Mouse (Mus musculus): ENCODE data around the gene Zfp90. TPM values are rescaled to one million over a fixed set of nuclear protein-coding genes. Genes with fewer than 3 reads are reported as not detected.
"Not testable (repeated sequence)": the region's sequence is repeated elsewhere in the genome, so short reads cannot be mapped to it uniquely, and the experiment has no call there.

Zfp90 gene
- polyA plus RNA-seq, 1 experiment from 2014 or later = 39.3 TPM

DNA sequence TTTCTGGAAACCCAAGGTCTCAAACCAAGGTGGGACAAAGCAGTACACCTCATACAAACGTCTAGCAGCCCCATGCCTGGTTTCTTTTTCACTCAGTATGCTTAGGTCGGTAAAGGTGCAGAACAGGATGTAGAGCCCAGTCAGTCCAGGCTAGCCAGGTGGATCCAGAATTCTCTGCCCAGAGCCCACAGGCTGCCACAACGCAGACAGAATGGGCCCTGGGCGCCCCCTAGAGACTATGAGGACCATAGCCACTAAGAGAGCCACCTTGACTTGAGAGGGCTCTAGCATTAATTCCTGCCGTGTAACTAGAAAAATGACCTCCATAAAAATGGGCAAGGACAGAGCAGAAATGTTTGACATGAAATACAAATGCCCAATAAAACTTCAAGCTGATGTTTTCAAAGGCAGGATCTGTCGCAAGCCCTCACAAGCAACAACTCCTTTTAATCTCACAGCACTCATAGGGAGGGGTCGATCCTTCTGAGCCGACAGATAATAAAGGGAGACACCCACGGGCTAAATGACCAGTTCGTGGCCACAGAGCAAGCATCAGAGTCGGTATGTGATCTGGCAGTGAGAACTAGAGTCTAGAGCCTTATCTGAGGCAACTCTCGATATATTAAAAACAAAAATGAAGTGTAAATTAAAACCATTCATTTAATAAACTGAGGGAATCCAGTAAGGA, 11.7 kb upstream of the Zfp90 start:
- no peak for ATAC-seq (ENCODE audit: low FRiP score)
- Histone ChIP-seq H3K36me3 (no peaks in the 10 kb centered on the region), H3K4me2 (no peak overlapping the region), H3K27ac (replicated peaks) (no peak overlapping the region), H3K9ac (replicated peaks) (no peak overlapping the region), H3K4me3 (replicated peaks) (no peak overlapping the region), H3K9me3 (replicated peaks) (no peaks in the 10 kb centered on the region), H3K27me3 (replicated peaks) (no peaks in the 10 kb centered on the region), H3K4me1 (peaks cover 30% of the 10 kb centered on the region)
- WGBS = 38% methylated on average over 12 of the region's 12 CpGs

DNA sequence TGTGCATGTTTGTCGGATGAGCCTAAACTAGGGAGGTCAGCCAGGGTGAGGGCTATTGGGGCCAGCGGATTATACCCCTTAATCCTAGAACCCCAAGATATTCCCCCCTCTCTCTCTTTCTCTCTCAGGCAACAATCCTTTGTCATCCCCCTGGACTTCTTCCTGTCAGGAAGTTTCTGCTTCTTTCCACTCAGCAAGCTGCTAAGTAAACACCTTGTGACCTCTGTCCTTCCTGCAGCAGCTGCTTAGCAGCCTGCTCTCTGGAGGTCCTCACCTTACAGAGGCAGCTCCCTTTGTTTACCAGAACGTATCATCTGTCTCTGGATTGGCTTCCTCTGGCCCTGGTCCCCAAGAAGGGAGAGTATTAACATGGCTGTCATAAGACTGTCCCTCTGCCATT, 10.3 kb upstream of the Zfp90 start:
- no peak overlapping the region for H3K4me3 ChIP-seq (replicated peaks)
- peaks cover 27% of the 10 kb centered on the region for H3K4me1 ChIP-seq
- ATAC-seq (ENCODE audit: low FRiP score) = no peak
- no peaks in the 10 kb centered on the region for H3K36me3 ChIP-seq
- no peak overlapping the region for H3K27ac ChIP-seq (replicated peaks)
- WGBS = 50% methylated on average over 3 of the region's 3 CpGs
- H3K27me3 ChIP-seq (replicated peaks) = no peaks in the 10 kb centered on the region
- H3K9ac ChIP-seq (replicated peaks) = no peak overlapping the region
- no peaks in the 10 kb centered on the region for H3K9me3 ChIP-seq (replicated peaks)
- H3K4me2 ChIP-seq = no peak overlapping the region

DNA sequence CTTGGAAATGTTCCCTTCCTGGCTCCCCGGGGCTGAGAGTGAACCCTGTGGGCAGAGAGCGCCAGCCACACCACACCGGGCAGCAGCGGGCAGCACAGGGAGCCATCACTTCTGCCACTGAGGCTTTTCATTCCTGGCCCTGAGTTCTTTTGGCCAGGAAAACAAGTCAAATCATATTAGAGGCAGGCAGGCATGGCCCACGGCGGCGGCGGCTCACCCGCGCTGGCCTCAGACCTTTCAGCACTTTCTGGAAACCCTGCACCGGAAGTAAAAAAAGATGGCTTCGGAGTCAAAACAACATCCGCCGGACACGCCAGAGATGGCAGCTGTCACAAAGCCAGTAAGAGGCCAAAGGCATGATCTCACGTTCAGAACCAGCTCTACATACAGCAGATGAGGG, 9.3 kb upstream of the Zfp90 start:
- Histone ChIP-seq H3K36me3 (no peaks in the 10 kb centered on the region), H3K9me3 (replicated peaks) (no peaks in the 10 kb centered on the region), H3K4me1 (peaks cover 22% of the 10 kb centered on the region), H3K9ac (replicated peaks) (no peak overlapping the region), H3K27me3 (replicated peaks) (no peaks in the 10 kb centered on the region), H3K4me2 (no peak overlapping the region), H3K27ac (replicated peaks) (no peak overlapping the region), H3K4me3 (replicated peaks) (no peak overlapping the region)
- 78% methylated on average over 16 of the region's 16 CpGs for WGBS
- no peak for ATAC-seq (ENCODE audit: low FRiP score)

DNA sequence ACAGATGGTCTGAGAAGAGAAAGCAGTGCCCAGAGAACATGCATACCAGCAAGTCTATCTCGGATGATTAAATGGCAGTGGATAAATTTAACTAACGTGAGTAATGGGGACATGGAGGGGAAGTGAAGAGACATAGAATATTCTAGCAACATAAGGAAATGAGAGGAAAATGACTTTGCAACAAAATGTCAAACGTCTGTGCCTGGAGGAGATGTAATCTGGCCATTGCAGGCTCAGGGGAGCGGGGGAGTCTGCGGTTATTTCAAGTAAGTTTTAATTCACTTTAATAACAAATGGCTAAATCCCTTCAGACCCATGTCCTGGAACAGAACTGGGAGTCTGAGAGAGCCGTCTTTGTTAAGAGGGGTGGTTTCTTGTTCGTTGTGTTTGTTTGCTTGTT, 5.1 kb upstream of the Zfp90 start:
- Histone ChIP-seq H3K4me2 (no peak overlapping the region), H3K9ac (replicated peaks) (no peak overlapping the region), H3K36me3 (no peaks in the 10 kb centered on the region), H3K4me1 (peaks cover 11% of the 10 kb centered on the region; the same call in 1 of the 2 replicates), H3K27ac (replicated peaks) (no peak overlapping the region), H3K9me3 (replicated peaks) (no peaks in the 10 kb centered on the region), H3K27me3 (replicated peaks) (no peaks in the 10 kb centered on the region), H3K4me3 (replicated peaks) (no peak overlapping the region)
- 67% methylated on average over 7 of the region's 7 CpGs for WGBS
- ATAC-seq (ENCODE audit: low FRiP score) = no peak

DNA sequence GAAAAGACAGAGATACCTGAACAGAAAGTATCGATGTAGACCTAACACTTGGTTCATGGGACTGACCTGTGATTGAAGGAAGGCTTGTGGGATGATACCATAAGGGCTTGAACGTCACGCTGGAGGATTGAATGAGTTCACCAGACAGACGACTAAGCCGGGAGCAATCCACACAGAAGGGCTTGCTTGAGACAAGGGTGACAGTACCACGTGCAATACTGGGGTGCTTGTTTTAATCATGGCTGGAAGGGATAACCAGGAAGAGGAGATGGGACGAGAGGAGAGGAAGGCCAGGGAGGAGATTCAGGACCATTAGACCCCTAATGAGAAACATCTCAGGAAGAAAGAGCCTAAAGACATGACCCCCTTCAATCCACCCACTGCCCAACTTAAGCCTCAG, 4.6 kb upstream of the Zfp90 start:
- no peak overlapping the region for H3K9ac ChIP-seq (replicated peaks)
- no peak for ATAC-seq (ENCODE audit: low FRiP score)
- no peak overlapping the region for H3K4me2 ChIP-seq
- no peak overlapping the region for H3K27ac ChIP-seq (replicated peaks)
- H3K4me3 ChIP-seq (replicated peaks) = no peak overlapping the region
- H3K4me1 ChIP-seq = peaks cover 11% of the 10 kb centered on the region; the same call in 1 of the 2 replicates
- 83% methylated on average over 7 of the region's 7 CpGs for WGBS
- no peaks in the 10 kb centered on the region for H3K27me3 ChIP-seq (replicated peaks)
- no peaks in the 10 kb centered on the region for H3K36me3 ChIP-seq
- no peaks in the 10 kb centered on the region for H3K9me3 ChIP-seq (replicated peaks)

DNA sequence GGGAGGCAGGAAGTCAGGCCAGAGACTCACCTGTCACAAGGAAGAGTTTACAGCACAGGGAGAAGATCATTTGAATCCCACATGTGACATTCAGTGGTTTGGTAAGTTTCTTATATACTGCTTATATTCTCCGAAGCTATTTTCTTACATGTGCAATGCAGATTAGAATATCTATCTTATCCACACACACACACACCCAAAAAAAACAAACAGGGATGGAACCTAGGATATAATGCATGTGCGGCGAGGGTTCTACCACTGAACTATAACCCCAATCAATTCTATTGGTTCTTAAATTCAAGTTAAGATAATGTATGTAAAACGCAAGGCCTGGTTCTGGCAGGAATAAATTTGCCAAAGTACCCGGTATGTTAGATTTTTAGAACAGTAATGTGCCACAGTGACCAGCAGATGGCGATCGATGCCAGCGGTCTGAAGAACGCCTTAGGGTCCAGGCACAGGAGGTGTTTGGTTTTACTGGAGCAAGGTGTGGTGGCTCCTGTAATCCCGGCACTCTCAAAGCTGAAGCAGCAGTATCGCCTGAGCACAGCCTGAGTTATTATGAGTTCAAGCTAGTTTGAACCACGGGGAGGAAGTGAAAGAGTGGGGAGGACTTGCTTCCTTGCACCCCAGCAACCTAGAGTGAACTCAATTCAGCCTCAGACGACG, 3.2 kb upstream of the Zfp90 start:
- no peak overlapping the region; the same call in 1 of the 2 replicates for H3K4me2 ChIP-seq
- H3K4me1 ChIP-seq = peaks cover 13% of the 10 kb centered on the region
- no peak overlapping the region for H3K4me3 ChIP-seq (replicated peaks)
- H3K9me3 ChIP-seq (replicated peaks) = no peaks in the 10 kb centered on the region
- ATAC-seq (ENCODE audit: low FRiP score) = no peak
- H3K27ac ChIP-seq (replicated peaks) = no peak overlapping the region
- H3K9ac ChIP-seq (replicated peaks) = no peak overlapping the region
- H3K36me3 ChIP-seq = no peaks in the 10 kb centered on the region
- WGBS = 20% methylated on average over 14 of the region's 14 CpGs
- no peaks in the 10 kb centered on the region for H3K27me3 ChIP-seq (replicated peaks)

DNA sequence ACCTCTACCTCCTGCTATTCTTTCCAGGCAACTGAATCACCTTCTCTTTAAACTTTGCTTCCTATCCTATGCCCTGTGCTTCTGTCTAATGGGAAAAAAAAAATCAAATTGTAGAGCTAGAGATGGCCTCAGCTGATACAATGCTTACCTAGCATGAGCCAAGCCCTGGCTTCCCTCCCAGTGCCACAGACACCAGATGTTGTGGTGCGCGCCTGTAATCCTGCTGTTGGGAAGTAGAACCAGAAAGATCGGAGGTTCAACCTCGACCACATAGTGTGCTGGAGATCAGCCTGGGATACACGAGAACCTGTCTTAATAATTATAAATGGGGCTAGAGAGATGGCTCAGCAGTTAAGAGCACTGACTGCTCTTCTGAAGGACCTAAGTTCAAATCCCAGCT, 2.6 kb downstream of the Zfp90 start:
- no peak for ATAC-seq (ENCODE audit: low FRiP score)
- Histone ChIP-seq H3K9me3 (replicated peaks) (peaks cover 7% of the 10 kb centered on the region; the same call in 1 of the 2 replicates), H3K4me2 (no peak overlapping the region), H3K4me1 (peaks cover 11% of the 10 kb centered on the region), H3K36me3 (peaks cover 53% of the 10 kb centered on the region), H3K27ac (replicated peaks) (no peak overlapping the region), H3K27me3 (replicated peaks) (no peaks in the 10 kb centered on the region), H3K4me3 (replicated peaks) (no peak overlapping the region), H3K9ac (replicated peaks) (no peak overlapping the region)
- WGBS = 98% methylated on average over 5 of the region's 5 CpGs

DNA sequence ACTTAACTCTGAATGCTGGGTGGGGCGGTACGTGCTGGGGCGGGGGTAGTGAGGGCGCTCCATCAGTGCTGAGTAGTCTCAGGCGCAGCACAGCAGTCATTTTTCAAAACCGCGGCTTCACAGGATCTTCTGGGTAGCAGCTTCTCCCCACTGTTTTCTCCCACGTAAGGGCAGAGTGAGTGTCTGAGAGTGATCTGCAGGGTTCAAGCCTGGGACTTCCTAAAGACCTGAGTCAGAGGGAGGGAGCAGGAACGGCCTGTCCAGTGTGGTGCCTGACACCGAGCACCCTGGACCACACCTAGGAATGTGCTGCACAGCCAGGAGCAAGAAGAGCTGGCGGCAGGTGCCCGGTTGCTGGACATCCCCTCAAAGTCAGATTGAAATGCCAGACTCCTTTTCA, 16.0 kb downstream of the Zfp90 start:
- Histone ChIP-seq H3K36me3 (peaks cover 22% of the 10 kb centered on the region), H3K27me3 (replicated peaks) (no peaks in the 10 kb centered on the region), H3K27ac (replicated peaks) (no peak overlapping the region), H3K9ac (replicated peaks) (no peak overlapping the region), H3K4me1 (peaks cover 8% of the 10 kb centered on the region), H3K9me3 (replicated peaks) (peaks cover 5% of the 10 kb centered on the region), H3K4me2 (no peak overlapping the region), H3K4me3 (replicated peaks) (no peak overlapping the region)
- 39% methylated on average over 12 of the region's 12 CpGs for WGBS
- no peak for ATAC-seq (ENCODE audit: low FRiP score)

DNA sequence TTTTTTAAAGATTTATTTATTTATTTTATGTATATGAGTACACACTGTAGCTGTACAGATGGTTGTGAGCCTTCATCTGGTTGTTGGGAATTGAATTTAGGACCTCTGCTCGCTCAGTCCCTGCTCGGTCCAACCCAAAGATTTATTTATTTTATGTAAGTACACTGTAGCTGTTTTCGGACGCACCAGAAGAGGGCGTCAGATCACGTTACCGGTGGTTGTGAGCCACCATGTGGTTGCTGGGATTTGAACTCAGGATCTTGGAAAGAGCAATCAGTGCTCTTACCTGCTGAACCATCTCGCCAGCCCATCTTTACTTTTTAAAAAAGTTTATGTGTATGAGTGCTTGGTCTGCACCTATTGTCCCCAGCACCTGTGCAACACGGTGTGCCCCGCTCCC, 16.8 kb downstream of the Zfp90 start:
- WGBS = 70% methylated on average over 10 of the region's 10 CpGs
- ATAC-seq (ENCODE audit: low FRiP score); H3K27ac ChIP-seq (replicated peaks): not testable (repeated sequence)

DNA sequence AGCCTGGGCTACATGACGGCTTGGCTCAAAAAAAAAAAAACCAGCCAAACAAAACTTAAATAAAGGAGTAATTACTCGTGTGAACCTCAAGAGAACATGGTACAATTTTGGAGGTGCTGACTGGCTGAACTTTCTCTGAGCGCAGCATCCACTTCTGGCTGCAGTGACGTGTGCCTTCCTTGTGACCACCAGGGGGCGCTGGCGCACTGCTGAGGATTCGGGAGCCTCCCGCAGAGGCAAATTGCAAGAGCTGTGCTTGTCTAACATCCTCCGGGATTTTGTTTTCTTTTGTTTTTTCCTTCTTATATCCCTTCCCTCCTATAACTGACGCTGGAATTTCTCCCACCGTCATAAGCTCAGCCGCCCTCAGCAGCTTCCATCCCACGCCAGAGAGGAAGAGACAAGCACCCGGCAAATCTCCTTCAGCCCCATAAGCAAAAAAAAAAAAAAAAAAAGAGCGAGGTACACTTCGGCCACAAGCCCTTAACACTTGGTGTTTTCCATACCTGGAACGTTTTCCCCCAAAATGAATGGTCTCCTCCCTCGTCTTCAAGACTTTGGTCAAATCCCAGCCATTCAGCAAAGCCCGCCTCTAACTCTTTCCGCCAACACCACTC, 17.9 kb downstream of the Zfp90 start:
- Histone ChIP-seq H3K4me3 (replicated peaks) (peak overlapping the region; percentile 36), H3K4me2 (peak overlapping the region; percentile 60), H3K27ac (replicated peaks) (no peak overlapping the region; the same call in 1 of the 2 replicates), H3K9ac (replicated peaks) (peak overlapping the region; percentile 43; the same call in 1 of the 2 replicates), H3K9me3 (replicated peaks) (peaks cover 2% of the 10 kb centered on the region; the same call in 1 of the 2 replicates), H3K36me3 (peaks cover 2% of the 10 kb centered on the region; the same call in 1 of the 2 replicates), H3K27me3 (replicated peaks) (no peaks in the 10 kb centered on the region), H3K4me1 (peaks cover 8% of the 10 kb centered on the region)
- peak; percentile 57 for ATAC-seq (ENCODE audit: low FRiP score)
- WGBS = 13% methylated on average over 20 of the region's 20 CpGs

More for the DNA sequence above, 16.8 kb downstream of the Zfp90 start:
- H3K27me3 ChIP-seq (replicated peaks); H3K4me3 ChIP-seq (replicated peaks); H3K4me1 ChIP-seq; H3K9ac ChIP-seq (replicated peaks); H3K9me3 ChIP-seq (replicated peaks); H3K4me2 ChIP-seq: not testable (repeated sequence)
- peaks cover 13% of the 10 kb centered on the region for H3K36me3 ChIP-seq

DNA sequence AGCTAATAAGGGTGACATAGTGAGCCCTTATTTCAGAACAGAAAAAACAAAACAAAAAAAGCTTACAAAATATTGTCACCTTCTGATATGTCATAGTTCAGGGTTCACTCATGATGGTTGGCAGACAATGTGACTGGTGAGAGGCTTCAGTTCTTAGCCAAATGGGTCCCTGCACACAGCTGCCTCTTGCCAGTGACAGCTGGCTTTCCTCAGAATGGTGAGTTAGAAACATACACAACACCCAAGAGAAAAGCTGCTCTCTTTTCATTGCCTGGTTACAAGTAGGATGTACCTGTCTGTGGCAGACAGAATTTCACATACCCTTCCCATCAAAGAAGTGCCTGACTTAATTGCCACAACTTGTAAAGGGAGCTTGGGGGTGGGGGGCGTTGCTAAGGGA, 18.5 kb downstream of the Zfp90 start:
- Histone ChIP-seq H3K9me3 (replicated peaks) (no peaks in the 10 kb centered on the region), H3K9ac (replicated peaks) (no peak overlapping the region), H3K36me3 (no peaks in the 10 kb centered on the region), H3K4me3 (replicated peaks) (no peak overlapping the region), H3K4me1 (peaks cover 8% of the 10 kb centered on the region), H3K27ac (replicated peaks) (no peak overlapping the region), H3K4me2 (peak overlapping the region; percentile 60), H3K27me3 (replicated peaks) (no peaks in the 10 kb centered on the region)
- WGBS = 36% methylated on average over 1 of the region's 1 CpGs
- ATAC-seq (ENCODE audit: low FRiP score) = no peak

DNA sequence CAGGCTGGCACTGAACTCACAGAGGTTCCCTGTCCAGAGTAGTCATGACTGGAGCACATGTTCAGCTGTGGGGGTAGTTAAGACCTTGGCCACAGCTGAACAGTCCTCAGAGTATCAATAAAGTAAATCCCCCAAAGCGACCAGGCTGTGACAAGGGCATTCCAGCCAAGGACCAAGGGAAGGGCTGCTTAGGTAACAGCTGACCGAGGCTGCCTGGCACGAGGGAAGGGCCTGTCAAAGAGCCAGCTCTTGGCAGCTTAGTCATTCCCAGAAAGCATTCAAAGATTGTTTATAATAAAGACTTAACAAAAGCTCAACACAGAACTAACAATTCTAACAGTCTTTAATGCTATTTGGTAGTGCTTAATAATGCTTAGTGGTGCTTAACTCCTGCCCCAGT, 22.7 kb downstream of the Zfp90 start:
- no peak for ATAC-seq (ENCODE audit: low FRiP score)
- 69% methylated on average over 3 of the region's 3 CpGs for WGBS

More for the DNA sequence above, 22.7 kb downstream of the Zfp90 start:
- H3K4me2 ChIP-seq = no peak overlapping the region
- H3K4me3 ChIP-seq (replicated peaks) = no peak overlapping the region
- H3K9ac ChIP-seq (replicated peaks) = no peak overlapping the region
- H3K9me3 ChIP-seq (replicated peaks) = no peaks in the 10 kb centered on the region
- no peaks in the 10 kb centered on the region for H3K36me3 ChIP-seq
- H3K27me3 ChIP-seq (replicated peaks) = no peaks in the 10 kb centered on the region
- peaks cover 8% of the 10 kb centered on the region for H3K4me1 ChIP-seq
- no peak overlapping the region for H3K27ac ChIP-seq (replicated peaks)
